Mouse (Mus musculus) forebrain, embryonic 11.5 days (tissue): ENCODE results near the gene Pum1. TPM values are rescaled to one million over a fixed set of nuclear protein-coding genes. Genes with fewer than 3 reads are reported as not detected.

Experiments used
- polyA plus RNA-seq: library from polyadenylated mRNA; unstranded; fragments of >200 nt; fragmentation: Nextera tagmentation; extraction: Ambion mirVana; gene quantifications from 2 replicates; pipeline ENCODE4 v1.2.1, GENCODE M21; 2014

Pum1 gene
- polyA plus RNA-seq, 1 experiment from 2014 or later: 131 TPM

Other genes with a start within 250 kb of the Pum1 start
- 12.5 and 18.5 TPM in 2 replicates for gene Nkain1, start 89.1 kb upstream of the Pum1 start, polyA plus RNA-seq
- gene Sdc3, start 129.2 kb downstream of the Pum1 start, polyA plus RNA-seq: 19.4 and 19.5 TPM in 2 replicates
- gene Laptm5, start 249.8 kb downstream of the Pum1 start, polyA plus RNA-seq: 17.2 and 20.7 TPM in 2 replicates